Mouse (Mus musculus) layer of hippocampus, postnatal 25 days (tissue): ENCODE measurements around the gene Snapc4. TPM values are rescaled to one million over a fixed set of nuclear protein-coding genes. Genes with fewer than 3 reads are reported as not detected.

Experiments used
- DNase-seq, 2 experiments: peaks; one replicate each; pipeline ENCODE4 v3.0.0; 2022; ENCODE audit warnings: mixed read lengths in 2 of 2, low spot score in 1 of 2; ENCODE audit errors: extremely low spot score in 1 of 2
- total RNA-seq, 2 experiments: library from RNA; stranded (reverse); gene quantifications; 2 replicates each; pipeline ENCODE4 v1.2.3; 2021

The Snapc4 gene
- total RNA-seq, 2 experiments from 2014 or later = 43.8 to 82.5 TPM

DNA sequence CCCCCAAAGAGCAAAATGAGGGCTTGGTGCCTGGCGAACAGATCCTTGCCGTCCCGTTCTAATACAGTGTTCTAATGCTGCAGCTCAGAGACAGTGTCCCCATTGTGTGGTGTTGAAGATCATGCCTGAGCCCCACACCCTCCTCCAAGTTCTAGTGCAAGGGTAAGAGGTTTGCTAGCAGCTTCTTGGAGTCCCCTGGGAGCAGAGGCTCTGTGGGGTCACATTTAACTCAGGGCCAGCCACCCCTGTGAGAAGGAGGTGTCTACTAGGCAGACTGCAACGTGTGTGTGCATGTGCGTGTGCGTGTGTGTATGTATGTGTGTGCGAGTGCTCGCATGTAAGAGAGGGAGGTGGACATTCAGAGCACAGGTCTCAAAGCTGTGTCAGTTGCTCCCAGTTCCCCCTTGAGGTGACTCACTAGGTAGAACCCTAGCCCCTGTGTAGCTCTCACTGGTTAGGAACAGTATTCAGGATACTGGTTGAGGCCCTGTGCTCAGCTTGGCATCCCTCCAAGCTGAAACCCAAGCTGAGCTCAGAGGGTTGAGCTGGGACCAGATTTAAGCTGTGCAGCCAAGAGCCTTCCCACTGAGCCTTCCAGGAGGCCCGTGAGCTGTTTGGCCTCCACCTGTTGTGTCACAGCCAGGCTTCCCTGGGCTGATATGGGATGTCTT is 63.7 kb downstream of the Snapc4 start:
- no peak for DNase-seq

DNA sequence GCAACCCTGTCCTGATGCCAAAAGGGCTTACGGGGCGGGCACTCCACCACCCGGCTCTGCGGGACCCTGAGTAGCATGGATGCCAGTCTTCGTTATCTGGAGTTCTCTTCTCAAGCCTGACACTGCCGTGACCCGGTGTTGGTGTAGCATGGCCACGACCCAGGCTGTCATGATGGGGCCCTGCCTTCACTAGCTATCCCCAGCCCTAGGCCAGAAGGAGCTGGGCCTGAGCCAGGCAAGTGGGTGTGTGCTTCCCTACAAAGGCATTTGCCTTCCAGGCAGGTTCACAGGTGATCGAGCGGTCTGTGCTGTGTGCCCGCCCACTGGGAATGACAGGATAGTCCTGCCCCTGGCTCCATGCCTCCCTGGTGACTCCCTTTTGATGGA is 64.5 kb downstream of the Snapc4 start:
- no peak for DNase-seq

DNA sequence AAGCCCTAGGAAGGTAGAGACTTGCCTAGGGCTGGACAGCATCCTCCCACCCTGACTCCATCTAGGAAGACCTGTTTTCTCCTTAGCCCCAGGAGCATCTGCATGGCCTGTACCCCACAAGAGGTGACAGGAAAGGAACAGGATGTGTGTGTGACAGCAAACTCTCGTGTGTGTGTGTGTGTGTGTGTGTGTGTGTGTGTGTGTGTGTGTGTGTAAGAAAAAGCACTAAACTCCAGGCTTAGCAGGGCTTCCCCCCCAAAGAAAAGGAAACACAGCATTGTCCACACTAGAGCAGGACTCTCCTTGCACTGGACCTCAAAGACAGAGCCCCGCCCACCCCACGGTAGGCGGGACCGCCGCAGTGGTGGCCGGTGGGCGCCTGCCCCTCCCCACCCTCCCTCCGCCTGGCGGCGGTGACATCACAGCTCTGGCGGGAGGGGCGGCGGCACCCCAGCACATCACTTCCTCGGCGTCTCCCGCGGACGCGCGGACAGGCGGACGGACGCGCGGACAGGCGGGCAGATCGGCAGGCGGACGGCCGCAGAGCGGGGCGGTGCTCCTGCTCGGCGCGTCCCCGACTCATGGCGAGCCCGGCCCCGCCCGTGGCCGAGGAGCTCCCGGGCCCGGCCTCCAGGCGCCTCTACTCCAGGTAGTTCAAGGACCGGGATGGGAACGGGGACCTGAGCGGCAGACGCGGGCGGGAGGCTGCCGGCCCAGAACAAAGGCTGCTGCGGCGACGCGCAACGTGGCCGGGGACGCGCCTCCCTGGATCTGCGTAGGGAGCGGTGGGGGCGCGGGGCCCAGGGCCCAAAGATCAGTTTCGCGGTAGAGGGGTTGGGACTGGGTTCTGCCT is 65.2 kb downstream of the Snapc4 start, which contains the start of gene Gpsm1:
Gene Gpsm1 (plus strand): TSS at position 444 of the 853 bp plus-strand sequence.
- DNase-seq = peak in 1 of 2 experiments; percentile 60

DNA sequence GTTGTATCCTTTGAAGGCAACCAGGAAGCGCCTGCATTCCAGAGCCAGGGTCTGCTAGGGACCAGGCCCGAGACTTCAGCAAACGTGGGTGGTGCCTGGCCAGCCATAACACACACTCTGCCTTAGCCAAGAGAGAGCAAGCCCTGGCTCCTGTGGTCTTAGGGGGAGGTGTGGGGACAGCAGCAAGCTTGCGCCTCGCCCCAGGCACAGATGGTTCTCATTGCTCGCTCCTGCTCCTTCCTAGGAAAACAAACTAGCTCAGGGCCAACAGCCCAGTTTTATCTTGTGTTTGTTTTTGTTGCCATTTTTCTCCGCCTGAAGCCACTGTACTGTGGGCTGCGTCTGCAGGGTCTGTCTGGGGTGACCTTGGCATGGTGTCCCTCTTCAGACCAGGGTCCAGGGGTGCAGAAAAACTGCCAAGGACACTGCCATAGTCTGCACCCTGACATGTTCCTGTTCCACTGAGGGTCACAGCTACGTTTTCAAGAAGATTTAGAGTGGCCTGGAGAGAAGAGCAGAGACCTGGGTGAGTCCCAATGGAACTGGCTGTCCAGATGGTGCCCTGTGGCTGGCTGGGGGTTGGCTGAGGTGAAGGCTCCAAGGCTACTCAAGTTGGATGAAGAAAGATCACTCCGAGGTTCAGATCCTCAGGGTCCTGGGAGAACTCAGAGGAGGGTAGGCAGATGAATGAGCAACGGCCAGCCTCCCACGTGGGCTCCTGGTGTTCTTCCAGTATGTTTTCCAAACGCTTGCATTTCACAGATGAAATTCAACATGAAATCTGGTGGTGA is 66.0 kb downstream of the Snapc4 start:
- DNase-seq = no peak

DNA sequence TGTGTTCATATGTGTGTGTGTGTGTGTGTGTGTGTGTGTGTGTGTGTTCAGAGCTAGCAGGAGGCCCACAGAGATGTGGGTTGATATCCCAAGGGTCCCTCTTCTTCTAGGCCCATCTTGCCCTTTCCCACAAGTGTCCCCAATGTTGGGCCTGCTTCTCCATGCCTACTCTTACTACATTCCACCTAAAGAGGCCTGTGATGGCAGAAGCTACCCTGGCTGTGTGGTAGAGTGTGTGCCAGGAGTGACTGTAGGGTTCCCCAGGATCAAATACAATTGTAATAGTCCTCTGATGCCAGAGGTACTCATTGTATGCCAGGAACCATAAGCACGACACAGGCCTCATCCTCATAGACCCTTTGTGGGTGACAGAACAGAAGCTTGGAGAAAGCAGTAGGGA is 67.1 kb downstream of the Snapc4 start:
- no peak for DNase-seq

DNA sequence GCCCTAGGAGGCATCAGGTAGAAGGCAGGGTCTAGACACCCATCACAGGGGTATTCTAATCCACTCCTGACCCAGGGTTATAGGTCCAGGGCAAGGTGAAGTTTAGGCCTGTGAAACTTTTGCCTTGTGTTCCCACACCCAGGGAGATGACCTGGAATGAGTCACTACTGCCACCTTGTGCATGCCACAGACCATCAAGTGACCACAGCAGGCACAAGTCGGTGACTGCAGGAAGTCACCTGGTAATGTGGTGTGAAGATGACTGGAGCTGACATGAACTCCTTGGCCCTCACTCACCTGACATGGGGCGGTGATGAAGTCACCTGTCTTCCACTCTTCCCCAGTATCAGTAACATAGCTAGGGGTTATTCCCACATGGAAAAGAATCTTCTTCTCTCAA is 67.6 kb downstream of the Snapc4 start:
- DNase-seq = no peak

Other genes with a start within 250 kb of the Snapc4 start
- gene Lhx3, start 172.4 kb downstream of the Snapc4 start, total RNA-seq = not detected
- 10 to 100 TPM; 24.5 to 25.3 TPM for gene Qsox2, start 143.1 kb downstream of the Snapc4 start, total RNA-seq
- gene Ccdc187, start 86.1 kb downstream of the Snapc4 start, total RNA-seq = under 1 TPM; 0.52 to 0.94 TPM
- gene Gpsm1, start 65.1 kb downstream of the Snapc4 start, total RNA-seq = 10 to 100 TPM; 38.3 to 42.4 TPM
- gene Dnlz, start 28.5 kb downstream of the Snapc4 start, total RNA-seq = 10 to 100 TPM; 26.3 to 27.8 TPM
- 1 to 10 TPM; 1.6 to 2.6 TPM for gene Card9, start 19.7 kb downstream of the Snapc4 start, total RNA-seq
- gene Entr1, start 8.7 kb upstream of the Snapc4 start, total RNA-seq = 100 to 1,000 TPM; 133 to 170 TPM
- gene Pmpca, start 8.7 kb upstream of the Snapc4 start, total RNA-seq = 10 to 100 TPM; 94.8 to 96.0 TPM
- 10 to 100 TPM; 21.7 to 24.4 TPM for gene Inpp5e, start 28.6 kb upstream of the Snapc4 start, total RNA-seq
- gene Sec16a, start 64.6 kb upstream of the Snapc4 start, total RNA-seq = 10 to 100 TPM; 46.4 to 48.1 TPM
- 10 to 100 TPM; 31.4 to 38.0 TPM for gene Notch1, start 136.0 kb upstream of the Snapc4 start, total RNA-seq
- gene Egfl7, start 199.4 kb upstream of the Snapc4 start, total RNA-seq = 10 to 100 TPM; 56.8 to 68.2 TPM
- gene Gm20532, start 206.0 kb upstream of the Snapc4 start, total RNA-seq = not detected
- gene Agpat2, start 223.8 kb upstream of the Snapc4 start, total RNA-seq = 1 to 10 TPM; 1.2 to 1.9 TPM
- 10 to 100 TPM; 71.3 to 78.8 TPM for gene Fam69b, start 247.8 kb upstream of the Snapc4 start, total RNA-seq